In the genomic region with DNA sequence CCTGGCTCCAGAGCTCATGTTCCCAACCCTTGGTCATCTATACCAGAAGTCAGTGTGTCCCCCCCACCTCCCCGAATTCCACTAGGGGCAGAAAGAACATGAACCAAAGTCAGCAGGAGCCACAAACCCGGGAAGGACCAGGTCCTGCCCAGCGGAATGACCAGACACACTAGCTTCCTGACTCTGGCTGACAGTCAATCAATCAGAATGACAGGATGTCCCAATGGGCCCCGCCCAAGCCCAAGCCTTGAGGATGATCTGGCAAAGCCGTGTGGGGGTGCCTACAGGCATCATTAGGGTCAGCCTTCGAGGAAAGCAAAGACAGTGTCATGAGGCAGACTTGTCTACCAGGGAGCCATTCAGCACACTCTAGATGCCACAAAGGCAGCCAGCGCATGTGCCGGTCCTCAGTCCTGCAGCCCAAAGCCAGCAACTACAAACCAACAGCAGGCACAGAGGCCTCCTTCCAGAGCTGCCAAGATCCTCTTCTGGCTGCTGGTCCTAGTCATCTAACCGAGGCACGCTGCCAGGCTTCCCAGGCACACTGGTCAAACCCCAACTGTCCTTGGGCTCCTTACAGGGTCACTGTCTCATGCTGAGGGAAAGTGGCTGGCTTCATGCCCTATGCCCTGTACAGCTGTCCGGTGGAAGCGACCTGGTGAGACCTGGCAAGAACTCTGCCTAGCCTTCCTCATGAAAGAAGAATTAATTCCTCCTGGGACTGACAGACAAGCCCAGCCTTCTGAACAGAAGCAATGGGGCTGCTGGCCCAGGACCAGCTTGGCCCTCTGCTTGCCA, we compare ENCODE assay signal across 8 mouse cellular contexts. TPM values are rescaled to one million over a fixed set of nuclear protein-coding genes. Genes with fewer than 3 reads are reported as not detected.
DNase-seq lines count a peak whose midpoint lies in the region; ATAC-seq lines count a peak whose summit lies in the region.

No protein-coding gene starts in this region.

- no peak for ATAC-seq in hindbrain, embryonic 11.5 days (ENCODE audit: low FRiP score)
- no peak for ATAC-seq in heart, embryonic 12.5 days (ENCODE audit: insufficient number of reproducible peaks, low FRiP score)

- 0 out of 2 replicates have a peak, but pooled peaks cover 8% of the 10 kb centered on the region for H3K36me3 ChIP-seq in hindbrain, embryonic 10.5 days
- H3K36me3 ChIP-seq in hindbrain, embryonic 11.5 days (ENCODE audit: control insufficient read depth, insufficient read depth, low read length): no peaks in the 10 kb centered on the region
- H3K36me3 ChIP-seq in heart, embryonic 12.5 days: peaks cover 8% of the 10 kb centered on the region

- H3K4me2 ChIP-seq in hindbrain, embryonic 11.5 days (replicated peaks; ENCODE audit: low read depth, low read length): no peak overlapping the region
- H3K4me2 ChIP-seq in heart, embryonic 12.5 days: no peak overlapping the region

- H3K27ac ChIP-seq in hindbrain, embryonic 10.5 days: 0 out of 2 replicates have a peak overlapping the region, but pooled peaks have one; percentile 12
- H3K27ac ChIP-seq in hindbrain, embryonic 11.5 days (ENCODE audit: low read depth, low read length): no peak overlapping the region
- peak overlapping the region; percentile 93 for H3K27ac ChIP-seq in heart, embryonic 12.5 days (ENCODE audit: poor library complexity, severe bottlenecking)

- 79% methylated on average over 12 of the region's 12 CpGs for WGBS in hindbrain, embryonic 10.5 days
- 75% methylated on average over 12 of the region's 12 CpGs for WGBS in hindbrain, embryonic 11.5 days
- WGBS in heart, embryonic 12.5 days: 70% methylated on average over 12 of the region's 12 CpGs

- H3K9me3 ChIP-seq in hindbrain, embryonic 10.5 days: peaks cover 8% of the 10 kb centered on the region; the same call in 1 of the 2 replicates
- H3K9me3 ChIP-seq in hindbrain, embryonic 11.5 days (ENCODE audit: control insufficient read depth, low read length): no peaks in the 10 kb centered on the region
- peaks cover 4% of the 10 kb centered on the region for H3K9me3 ChIP-seq in heart, embryonic 12.5 days (replicated peaks)

- H3K4me1 ChIP-seq in hindbrain, embryonic 10.5 days (replicated peaks): peaks cover 53% of the 10 kb centered on the region
- H3K4me1 ChIP-seq in hindbrain, embryonic 11.5 days (replicated peaks; ENCODE audit: control insufficient read depth, insufficient read depth, low read length): peaks cover 4% of the 10 kb centered on the region
- H3K4me1 ChIP-seq in heart, embryonic 12.5 days (replicated peaks): peaks cover 81% of the 10 kb centered on the region

- H3K27me3 ChIP-seq in hindbrain, embryonic 10.5 days (ENCODE audit: insufficient read depth, poor library complexity, severe bottlenecking): no peaks in the 10 kb centered on the region; the same call in 1 of the 2 replicates
- H3K27me3 ChIP-seq in hindbrain, embryonic 11.5 days (ENCODE audit: control insufficient read depth, insufficient read depth, low read length): no peaks in the 10 kb centered on the region; the same call in 1 of the 2 replicates
- H3K27me3 ChIP-seq in heart, embryonic 12.5 days (replicated peaks): 0 out of 2 replicates have a peak, but pooled peaks cover 3% of the 10 kb centered on the region

- H3K4me3 ChIP-seq in hindbrain, embryonic 10.5 days: no peak overlapping the region
- no peak overlapping the region for H3K4me3 ChIP-seq in hindbrain, embryonic 11.5 days (ENCODE audit: low read depth, low read length)
- H3K4me3 ChIP-seq in heart, embryonic 12.5 days: no peak overlapping the region

- no peak overlapping the region for H3K9ac ChIP-seq in hindbrain, embryonic 11.5 days (ENCODE audit: low read depth, low read length)
- H3K9ac ChIP-seq in heart, embryonic 12.5 days: peak overlapping the region; percentile 11; the same call in 1 of the 2 replicates

- DNase-seq in hindbrain, embryonic 10.5 days (ENCODE audit: low spot score): no peak
- no peak for DNase-seq in hindbrain, embryonic 11.5 days (ENCODE audit: low spot score)
- peak; percentile 93 for DNase-seq in Muller cell, postnatal 12 days (ENCODE audit: inconsistent ontology term)
- peak; percentile 93 to 97 for DNase-seq in cerebellum, postnatal 10 days
- peak; percentile 72 for DNase-seq in lung, postnatal 10 days
- no peak for DNase-seq in embryo, embryonic 10.5 days (ENCODE audit: low spot score)
- no peak for DNase-seq in T-cell, adult 2 months (ENCODE audit: low spot score)

RNA-seq across cellular contexts. Expression of a gene that starts 58.7 kb away (rescaled TPM):
- 77.6 and 79.9 TPM in 2 replicates for polyA plus RNA-seq in hindbrain, embryonic 10.5 days (2016; fragmentation: Nextera tagmentation; extraction: Ambion mirVana)
- 67.1 and 73.3 TPM in 2 replicates for polyA plus RNA-seq in hindbrain, embryonic 11.5 days (2014; fragmentation: Nextera tagmentation; extraction: Ambion mirVana)
- polyA plus RNA-seq in heart, embryonic 12.5 days (2016; fragmentation: Nextera tagmentation; extraction: Ambion mirVana): 73.4 and 75.6 TPM in 2 replicates

Comparison
In these comparisons a context has a peak if more than half of its experiments do, and no peak if none do; other contexts are left out.
1. DNase-seq: peak in Muller cell, postnatal 12 days (single experiment), cerebellum, postnatal 10 days (2 of 2) and lung, postnatal 10 days (single experiment); none in hindbrain, embryonic 10.5 days (single experiment), hindbrain, embryonic 11.5 days (single experiment), embryo, embryonic 10.5 days (single experiment) and T-cell, adult 2 months (single experiment).